Mouse (Mus musculus): ENCODE measurements at regions not wholly inside any gene's neighbourhood (a gene's known extent, or its start where the extent isn't known, plus 50 kb on each side); places are given as distances from the start of the nearest gene placed in this dataset.

DNA sequence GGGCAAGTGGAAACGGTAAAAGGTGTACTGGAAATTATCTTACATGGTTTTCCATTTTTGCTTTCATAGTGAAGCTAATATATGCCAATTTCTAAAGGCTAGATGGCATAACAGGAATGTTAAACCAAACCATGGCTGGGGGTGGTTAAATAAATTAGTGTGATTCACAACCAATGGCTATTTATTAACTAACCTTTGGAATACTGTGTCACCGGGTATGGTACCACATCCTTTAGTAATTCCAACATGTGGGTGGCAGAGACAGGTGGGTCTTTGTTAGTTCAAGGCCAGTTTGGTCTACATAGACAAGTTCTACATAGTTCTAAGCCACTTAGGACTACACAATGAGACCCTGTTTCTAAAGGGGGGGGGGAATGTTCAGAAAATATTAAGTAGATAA, 179.8 kb upstream of the Plxnc1 start:
- DNase-seq = no peak

DNA sequence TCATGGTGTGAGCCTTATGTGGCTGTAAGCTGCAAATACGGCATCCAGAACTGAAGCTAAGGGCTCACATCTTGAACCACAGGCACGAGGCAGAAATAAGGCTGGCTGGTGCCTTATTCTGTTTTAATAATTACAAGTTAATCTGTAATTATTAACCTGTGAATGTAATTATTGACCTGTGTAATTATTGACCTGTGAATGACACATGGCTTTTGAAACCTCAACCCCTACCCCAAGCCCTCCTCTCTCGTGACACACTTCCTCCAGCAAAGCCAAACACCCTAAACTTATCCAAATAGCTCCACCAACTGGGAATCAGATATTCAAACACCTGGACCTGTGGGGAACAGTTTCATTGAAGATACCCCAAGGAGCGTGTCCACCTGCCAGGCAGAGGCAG, 175.4 kb upstream of the Plxnc1 start:
- peak; percentile 70 for DNase-seq

DNA sequence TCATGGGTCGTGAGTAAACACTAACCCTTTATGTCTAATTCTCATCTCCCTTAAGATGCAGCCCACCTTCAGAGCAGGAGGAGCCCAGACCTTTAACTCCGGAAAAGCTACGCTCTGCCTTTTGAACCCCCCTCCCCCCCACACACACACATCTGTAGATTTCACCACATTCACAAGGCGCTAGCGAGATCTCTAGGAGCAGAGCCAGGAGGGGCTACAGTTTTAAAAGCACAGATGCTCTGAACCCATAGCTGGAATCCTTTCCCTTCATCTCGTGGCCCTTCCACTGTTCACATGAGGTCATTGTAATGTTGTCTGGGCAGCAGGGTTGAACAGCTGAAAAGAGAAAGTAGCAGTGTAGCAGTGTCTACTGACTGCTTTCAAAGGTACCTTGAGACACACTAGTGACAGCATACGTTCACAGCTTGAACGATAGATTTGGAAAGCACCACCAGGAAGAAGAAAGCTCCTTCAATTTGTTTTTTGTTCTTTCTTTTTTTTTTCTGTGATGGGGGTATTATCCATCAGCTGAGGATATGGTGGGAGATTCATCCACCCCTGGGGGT, 174.2 kb upstream of the Plxnc1 start:
- DNase-seq = no peak

DNA sequence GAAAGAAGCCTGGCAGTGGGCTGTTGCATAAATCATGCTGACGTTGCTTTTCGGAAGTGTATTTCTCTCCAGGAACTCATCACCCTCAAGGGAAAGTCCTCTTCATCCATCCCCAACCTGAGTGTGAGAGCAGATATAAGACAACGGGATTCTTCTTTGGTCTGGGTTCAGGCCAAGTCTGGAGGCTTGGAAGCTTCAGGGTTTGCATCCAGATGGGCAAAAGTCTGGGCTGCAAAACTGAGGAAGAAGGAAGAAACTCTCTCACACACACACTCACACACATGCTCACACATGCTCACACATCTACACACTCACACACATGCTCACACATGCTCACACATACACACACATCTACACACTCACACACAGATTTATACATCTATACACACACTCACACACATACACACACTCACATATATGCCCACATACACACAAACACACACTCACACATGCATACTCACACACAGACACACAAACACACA, 173.1 kb upstream of the Plxnc1 start:
- DNase-seq = no peak

DNA sequence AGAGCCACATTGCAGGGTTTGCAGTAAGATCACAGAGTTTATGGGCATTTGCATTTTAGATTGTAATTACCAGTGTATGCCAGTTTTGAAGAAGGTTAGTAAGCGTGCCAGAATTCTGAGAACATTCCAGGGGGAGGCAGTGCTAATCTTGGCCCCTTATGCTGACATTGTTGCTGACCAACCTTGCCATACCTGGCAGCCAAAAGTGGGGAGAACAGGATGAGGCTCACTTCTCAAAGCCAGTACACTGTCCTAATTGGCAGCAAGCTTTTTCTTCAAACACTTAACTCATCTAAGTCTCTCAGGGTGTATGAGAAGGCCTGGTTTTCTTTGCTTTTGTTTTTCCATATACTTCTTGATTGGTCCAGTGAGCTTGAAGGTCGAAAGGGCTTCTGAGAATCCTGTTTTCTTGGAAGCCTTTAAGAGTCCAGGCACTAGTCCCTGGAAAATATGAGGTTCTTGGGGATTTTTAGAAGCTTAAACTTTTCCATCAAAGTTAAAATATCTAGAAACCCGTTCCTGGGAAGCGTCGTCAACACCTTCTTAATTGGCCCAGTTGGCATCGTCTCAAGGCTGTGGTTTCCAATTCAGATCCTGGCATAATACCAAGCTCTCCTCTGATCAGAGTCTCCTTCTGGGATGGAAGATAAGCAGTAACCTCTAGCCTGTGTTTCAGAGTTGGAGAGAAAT, 172.6 kb upstream of the Plxnc1 start:
- peak; percentile 54 for DNase-seq

DNA sequence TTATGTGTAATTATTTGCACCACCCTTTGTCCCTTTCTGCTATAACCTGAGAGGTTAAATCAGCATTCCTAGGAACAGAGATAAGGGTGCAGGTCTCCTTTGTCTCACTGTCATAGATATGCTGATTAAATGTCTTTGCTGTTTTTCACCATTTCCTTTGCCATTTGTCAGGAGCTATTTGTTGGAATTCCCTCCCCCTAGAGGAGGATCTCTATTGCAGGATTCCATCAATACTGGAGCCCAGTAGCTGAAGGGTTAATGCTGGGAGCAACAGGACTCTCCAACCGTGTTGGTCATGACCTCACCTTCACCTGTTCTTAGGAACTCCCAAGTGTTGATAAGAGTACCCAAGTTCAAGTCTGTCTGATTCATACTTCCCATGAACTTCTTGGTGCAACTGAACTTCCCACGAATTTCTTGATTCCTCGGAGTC, 172.0 kb upstream of the Plxnc1 start:
- no peak for DNase-seq

DNA sequence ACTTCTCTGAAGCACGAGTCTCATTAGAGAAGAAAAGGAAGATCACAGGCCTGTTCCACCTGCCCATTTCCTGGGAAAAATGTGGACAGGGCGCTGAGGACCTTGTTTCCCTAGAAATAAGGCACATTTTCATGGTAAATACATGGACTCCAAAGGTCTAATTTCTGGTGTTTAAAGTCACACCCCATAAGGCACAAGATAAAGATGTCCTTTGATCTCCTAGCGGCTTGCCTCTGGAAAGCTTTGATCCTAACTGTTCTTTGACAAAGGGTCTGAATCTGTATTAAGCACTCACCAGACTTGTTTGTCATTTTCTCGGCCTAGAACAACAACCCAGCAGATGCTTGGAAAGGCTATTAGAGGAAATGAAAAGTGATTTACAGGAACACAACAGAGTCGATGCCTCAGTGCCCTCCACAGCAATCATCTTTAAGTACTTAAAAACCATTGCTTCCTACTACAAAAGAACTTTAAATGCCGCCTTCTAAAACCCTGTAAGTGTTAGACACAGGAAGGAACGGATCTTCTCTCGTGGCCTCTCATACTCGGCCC, 168.3 kb upstream of the Plxnc1 start:
- no peak for DNase-seq

DNA sequence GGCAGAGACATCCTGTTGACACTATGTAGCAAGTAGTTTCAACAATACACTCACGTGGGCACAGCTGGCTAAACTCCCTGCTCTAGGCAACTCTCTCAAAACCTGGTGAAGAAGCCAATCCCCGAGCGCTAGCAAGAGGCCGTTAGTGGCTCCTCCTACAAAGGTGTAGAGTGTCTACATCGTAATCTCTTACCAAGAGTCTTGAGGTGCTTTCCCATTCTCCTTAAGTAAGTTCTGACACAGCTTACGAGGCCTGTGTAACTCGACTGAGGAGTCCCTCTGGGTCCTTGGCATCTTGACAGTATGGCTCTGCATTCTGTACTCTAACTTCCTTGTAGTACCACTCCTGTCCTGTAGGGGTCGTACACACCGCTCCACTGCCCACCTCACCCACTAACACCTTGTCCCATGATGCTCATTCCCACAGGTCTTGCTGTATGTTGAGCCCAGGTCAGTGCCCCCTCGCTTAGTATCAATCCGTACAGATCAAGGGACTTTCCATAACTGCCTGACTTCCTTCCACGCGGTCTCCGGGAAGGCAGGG, 167.7 kb upstream of the Plxnc1 start:
- no peak for DNase-seq

DNA sequence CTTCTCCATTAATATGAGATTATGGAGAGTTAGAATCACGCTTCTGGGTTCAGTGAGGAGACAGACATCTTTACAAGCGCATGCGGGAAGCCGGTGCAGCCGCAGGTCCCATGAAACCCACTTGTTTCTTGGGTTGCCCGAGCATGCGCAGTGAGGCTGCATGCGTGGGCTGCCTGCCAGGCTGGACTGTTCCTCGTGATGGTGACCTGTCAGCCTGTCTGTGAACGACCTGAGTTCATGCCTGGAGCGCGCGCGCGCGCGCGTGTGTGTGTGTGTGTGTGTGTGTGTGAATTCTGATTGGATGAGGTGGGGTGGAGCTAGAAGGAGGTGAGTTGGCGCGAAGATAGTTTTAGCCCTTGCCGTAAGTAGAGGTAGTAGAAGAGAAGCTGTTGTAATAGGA, 166.2 kb upstream of the Plxnc1 start:
- DNase-seq = no peak

DNA sequence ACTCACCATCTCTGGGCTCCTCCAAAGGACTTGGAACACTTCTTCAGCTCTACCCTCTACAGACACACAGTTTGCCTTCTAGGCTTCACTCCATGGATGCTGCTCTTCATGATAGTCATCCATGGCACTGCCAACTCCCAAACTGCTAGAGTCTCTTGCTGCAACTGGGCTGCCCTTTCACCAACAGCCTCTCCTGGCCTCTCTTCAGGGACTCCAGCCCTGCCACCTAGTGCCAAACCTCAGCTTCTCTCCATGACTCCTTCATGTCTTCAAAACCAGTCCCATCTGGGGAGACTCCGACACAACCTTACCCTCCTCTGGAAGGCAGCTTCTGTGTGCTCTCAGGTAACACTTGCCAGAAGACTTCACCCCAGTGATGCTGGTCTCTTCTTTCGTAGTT, 164.9 kb upstream of the Plxnc1 start:
- DNase-seq = no peak

DNA sequence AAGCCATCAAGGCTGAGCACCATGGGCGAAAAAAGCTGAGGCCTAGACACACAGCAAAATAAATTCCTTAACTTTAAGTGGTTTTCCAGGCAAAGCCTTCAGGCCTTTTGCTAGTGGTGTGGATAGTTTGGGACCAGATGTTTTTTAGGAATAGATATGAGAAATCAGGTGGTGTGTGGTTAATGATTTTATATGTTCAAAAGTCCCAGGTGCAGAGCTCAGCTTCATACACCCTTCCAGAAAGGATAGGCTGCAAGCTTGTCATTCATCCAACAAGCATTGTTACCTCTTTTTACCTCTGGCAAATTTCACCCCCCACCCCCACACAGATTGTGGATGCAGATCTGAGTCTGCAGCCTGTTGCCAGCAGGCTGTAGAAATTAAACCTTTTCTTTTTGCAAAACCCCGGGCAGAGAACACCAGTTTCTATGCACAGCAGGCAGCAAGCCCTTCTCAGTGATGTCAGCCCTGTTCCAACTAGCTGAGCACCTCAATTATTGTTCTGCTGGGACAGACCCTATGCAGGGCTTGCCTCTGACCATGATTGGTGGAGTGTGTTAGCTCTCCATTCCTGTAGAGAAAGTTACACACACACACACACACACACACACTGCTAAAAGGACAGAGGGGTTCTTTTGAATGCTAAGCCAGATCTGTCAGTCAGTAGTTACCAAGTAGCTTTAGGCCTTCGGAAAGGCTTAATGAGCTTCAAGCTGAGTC, 163.1 kb upstream of the Plxnc1 start:
- no peak for DNase-seq

DNA sequence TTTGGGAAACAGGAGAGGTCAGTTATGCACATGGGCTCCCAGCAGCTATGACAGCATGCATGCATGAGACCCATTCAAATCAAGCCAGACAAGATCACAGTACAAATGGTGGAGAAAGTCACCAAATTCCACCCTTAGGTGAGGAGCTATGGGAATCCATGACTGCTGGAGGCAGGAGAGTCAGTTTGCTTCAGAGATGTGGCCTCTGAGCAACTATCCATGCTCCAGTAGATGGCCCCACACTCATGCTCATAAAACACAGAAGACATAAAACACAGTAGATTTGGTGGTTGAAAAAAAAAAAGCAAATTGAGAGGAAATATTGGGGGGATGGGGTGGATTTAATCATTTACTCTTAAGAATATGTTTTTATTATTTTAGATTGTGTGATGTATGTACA, 159.2 kb upstream of the Plxnc1 start:
- DNase-seq = no peak

DNA sequence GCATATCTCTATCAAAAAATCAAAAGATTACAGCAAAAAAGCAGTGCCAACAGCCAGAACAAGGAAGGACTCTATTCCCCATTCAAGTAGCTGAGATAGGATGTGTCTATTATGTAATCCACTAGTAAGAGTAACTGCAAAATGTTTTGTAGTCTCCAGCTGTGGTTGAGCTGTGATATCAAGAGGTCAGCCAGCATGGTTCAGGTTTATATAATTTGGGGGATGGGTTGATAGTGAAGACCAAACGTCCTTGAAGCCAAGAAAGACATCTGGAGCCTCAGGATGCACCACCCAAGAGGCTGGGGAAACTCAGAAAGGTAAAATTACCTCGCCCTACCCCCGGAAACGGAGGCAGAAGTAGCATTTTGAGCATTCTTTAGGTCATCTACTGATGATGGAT, 158.3 kb upstream of the Plxnc1 start:
- no peak for DNase-seq

DNA sequence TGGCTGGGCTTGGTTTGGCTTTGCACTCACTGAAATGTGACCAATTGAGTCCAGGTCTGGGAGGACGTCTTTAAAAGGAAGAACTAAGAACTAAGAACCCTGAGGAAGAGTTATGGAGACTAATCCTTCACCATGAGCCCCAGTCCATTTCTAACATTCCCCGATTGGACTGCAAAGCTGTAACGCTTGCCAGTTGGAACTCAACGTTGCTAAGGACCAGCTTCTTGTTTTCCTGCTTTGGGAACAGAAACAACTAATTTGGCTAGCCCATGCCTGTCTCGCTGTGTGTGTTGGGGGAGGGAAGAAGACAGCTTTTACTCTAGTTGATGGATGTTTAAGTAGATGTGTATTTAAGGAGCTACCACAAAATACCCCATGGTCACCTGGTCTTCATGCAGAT, 155.3 kb upstream of the Plxnc1 start:
- DNase-seq = no peak

DNA sequence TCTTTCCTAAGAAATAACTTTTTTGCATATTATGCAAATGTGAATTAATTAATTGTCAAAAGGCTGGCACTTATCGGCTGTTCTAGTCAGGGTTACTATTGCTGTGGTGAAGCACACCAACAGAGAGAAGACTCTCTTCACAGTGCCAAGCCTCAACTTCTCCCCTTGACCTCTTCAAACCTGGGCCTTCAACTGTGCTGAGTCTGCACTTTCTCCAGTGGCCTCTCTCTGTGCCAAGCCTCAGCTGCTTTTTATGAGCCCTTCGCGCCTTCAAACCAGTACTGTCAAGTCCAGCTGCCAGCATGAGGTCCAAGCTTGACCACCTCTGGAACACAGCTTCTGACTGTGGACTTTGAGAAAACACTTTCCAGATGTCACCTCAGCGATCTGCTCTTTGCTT, 151.2 kb upstream of the Plxnc1 start:
- no peak for DNase-seq

DNA sequence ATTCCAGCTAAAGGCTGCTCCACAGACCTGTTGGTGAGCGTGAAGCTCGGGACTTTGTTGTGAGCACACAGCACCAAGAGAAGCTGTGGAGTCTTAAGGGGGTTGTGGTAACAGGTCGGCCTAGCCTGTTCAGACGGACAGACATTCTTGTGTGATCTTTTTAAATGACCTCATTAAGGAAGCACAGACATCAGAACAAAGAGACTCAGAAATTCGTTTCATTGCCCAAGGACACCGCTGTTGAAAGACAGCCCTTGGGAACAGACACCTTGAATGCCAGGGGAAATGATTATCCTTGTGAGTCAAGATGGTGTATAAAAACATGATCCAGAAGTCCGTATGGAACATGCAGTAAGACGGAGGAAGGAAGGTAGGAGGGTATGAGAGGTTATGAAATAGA, 150.1 kb upstream of the Plxnc1 start:
- no peak for DNase-seq

DNA sequence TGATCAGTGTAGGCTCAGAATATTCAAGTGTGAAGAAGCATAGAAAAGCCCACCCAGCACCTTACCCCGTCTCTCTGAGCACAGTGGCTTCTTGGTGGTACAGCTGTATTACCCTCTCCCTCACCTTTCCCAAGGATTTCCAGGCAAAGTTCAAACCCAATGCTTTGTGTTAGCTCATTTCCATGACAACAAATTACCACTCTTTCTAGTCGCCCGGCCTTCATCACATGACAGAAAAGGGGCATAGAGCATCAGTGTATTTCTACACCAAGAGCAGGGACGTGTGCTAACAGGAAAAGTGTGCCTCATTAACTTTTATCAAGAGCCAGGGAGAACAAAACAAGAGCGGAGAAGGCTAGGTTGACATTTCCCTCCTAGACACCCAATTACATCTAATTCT, 148.6 kb upstream of the Plxnc1 start:
- DNase-seq = no peak

DNA sequence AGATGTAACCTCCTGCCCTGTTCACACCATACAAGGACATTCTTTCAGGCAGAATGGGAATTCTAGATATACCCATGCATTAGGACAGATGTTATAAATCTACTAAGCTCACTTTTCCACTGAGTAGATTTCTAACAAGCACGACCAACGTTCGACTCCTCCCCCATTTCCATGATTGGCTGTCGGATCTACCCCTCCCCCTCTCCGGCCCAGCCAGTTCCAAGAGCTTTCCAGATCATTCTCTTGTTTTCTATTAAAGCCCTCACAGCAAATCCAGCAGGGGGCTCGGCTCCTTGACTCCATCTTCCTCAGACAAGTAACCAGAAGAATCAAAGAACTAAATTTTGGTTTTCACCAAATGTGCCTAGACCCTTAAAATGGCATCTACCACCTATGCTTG, 146.5 kb upstream of the Plxnc1 start:
- DNase-seq = no peak

DNA sequence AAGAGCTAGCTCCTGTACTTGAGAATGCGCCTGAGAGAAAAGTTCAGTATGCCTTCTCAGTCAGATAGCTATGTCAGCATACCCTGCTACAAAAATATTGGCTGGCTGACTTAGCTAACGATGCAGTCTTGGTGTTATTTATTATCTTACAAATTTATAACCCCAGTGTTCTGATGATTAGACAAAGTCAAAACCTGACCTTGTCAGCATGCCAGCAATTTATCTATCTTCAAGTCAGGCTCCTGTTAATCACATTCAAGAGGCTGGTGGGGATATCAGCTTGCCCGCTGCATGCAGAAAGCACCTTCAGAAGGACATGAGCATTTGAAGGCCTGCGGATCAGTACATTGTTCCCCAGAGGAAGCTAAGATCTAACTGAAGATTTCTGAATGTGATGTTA, 146.0 kb upstream of the Plxnc1 start:
- no peak for DNase-seq

DNA sequence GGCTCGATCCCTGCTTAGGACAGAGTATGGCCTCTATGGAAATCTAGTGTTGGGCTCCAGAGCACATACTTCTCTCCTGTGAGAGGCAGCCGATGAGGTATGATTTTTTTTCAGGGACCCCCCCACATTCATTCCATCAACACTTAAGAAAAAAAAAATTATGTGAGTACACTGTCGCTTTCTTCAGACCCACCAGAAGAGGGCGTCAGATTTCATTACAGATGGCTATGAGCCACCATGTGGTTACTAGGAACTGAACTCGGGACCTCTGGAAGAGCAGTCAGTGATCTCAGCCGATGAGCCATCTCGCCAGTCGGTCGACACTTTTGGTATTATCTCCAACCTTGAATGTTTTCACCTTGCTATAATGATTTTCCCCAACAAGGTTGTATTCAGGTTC, 145.4 kb upstream of the Plxnc1 start:
- no peak for DNase-seq

DNA sequence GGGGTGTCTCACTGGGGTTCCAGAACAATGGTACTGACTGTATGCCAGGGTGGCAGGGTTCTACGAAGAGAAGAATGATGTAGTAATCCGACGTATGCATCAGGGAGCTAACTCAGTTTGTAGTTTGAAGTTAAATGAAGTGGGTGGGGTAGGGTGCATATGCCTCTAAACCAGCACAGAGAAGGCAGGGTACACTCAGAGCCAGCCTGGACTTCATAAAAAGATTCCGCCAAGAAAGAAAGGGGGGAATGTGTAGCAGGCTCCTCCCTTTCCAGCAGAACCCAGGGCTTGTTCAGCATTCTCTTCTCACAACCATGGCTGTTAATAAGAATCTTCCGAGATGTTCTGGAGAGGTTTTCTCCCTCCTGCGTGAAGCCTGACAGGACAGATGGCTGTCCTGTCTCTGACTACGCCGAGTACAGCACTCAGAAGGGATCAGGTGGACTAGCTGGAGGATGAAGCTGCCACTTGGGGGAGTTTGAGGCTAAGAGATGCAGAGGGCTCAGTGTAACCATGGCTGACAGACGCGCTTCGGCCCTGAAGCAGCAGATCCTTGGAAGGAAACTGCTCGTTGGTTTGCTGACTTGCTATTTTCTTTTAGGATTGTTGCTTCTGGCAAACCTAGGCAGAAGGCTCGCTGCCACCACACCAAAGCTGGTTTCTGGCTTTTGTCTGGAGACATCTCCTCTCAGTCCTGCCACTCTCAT, 143.4 kb upstream of the Plxnc1 start:
- peak; percentile 58 for DNase-seq

DNA sequence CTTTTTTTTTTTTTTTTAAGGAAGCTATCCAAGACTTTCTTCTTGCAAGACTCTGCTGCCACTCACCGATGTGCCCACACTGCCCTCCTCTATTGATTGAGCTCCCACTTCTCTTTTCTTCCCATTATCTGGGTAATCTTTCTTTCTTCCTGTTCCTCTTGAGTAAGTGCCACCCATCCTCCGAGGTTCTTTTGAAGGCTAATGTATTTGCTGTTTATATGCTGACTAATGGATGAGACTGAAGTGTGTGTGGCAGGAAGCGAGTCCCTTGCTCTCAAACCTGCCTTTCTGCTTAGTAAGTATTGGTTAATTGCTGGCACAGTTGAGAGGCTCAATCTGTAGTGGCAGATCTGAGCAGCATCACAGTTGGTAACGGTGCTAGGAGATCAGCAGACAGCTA, 142.1 kb upstream of the Plxnc1 start:
- no peak for DNase-seq

DNA sequence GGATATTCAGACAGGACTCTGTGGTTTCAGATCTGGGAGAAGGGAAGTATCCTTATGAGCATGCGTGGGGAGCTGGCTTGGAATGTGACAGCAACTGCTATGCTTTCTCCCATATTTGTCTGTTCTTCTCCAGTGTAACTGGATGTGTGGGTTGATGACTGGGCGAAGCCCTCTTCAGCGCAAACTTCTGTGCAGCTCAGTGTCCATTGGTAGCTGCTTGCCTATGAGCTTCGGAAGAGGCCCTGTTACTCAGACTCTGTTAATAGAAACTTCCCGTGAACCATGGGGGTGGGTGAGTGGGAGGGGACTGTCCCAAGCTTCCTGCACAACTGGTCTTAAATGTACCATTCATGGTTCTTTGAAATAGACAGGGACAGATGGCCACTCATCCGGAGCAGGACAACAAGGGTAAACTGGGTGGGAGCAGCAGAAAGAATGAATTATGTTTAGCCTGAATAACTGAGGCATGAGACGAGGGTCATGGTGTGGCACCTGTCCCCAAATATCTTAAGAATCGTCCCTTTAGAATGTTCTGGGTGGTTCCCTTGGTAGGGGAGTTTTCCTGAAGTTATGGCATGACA, 141.1 kb upstream of the Plxnc1 start:
- no peak for DNase-seq
